Mouse (Mus musculus) kidney, adult 2 months (tissue): ENCODE results near the gene Kcnh1. TPM values are rescaled to one million over a fixed set of nuclear protein-coding genes. Genes with fewer than 3 reads are reported as not detected.
A peak's percentile ranks its signal among the peaks of the same experiment; 100 is the strongest.

Source experiments
- DNase-seq: peaks from one replicate; pipeline ENCODE4 v3.0.0; 2021
- H3K27ac ChIP-seq: fragments of 200-500 bp; 2 replicates; pipeline ENCODE4 v1.5.1; 2012; ENCODE audit warnings: low read depth, low read length, control low read depth, inconsistent platforms; ENCODE audit not compliant: insufficient read depth
- H3K27me3 ChIP-seq: fragments of 200-500 bp; replicated peaks from 2 replicates; pipeline ENCODE4 v1.6.1; 2012; ENCODE audit warnings: mild to moderate bottlenecking, moderate library complexity, low read length, inconsistent platforms; ENCODE audit not compliant: control insufficient read depth, insufficient read depth
- H3K36me3 ChIP-seq: fragments of 200-500 bp; 2 replicates; pipeline ENCODE4 v1.6.1; 2012; ENCODE audit warnings: mild to moderate bottlenecking, moderate library complexity, low read length, inconsistent platforms; ENCODE audit not compliant: control insufficient read depth, insufficient read depth
- H3K4me1 ChIP-seq: fragments of 200-500 bp; 2 replicates; pipeline ENCODE4 v1.6.1; 2011; ENCODE audit warnings: low read length; ENCODE audit not compliant: control insufficient read depth, insufficient read depth
- H3K4me3 ChIP-seq: fragments of 200-500 bp; 2 replicates; pipeline ENCODE4 v1.5.1; 2011; ENCODE audit warnings: mild to moderate bottlenecking, low read depth, low read length, control low read depth; ENCODE audit not compliant: insufficient read depth
- CTCF ChIP-seq: fragments of 200-500 bp; conservative IDR thresholded peaks from 2 replicates; pipeline ENCODE4 v1.5.1; 2011; ENCODE audit warnings: low read depth, mild to moderate bottlenecking, control low read depth, low read length, moderate library complexity, mixed read lengths; ENCODE audit not compliant: insufficient read depth, insufficient read length
- POLR2A ChIP-seq: fragments of 200-500 bp; IDR thresholded peaks from one replicate; pipeline ENCODE4 v1.6.1; 2011; ENCODE audit warnings: low read depth, low read length, control low read depth
- WGBS: fragments of 180-500 bp; shearing (Covaris S2); methylation state at CpG from one replicate; pipeline ENCODE4 v1.1.7; 2018; 5-methylcytosine and 5-hydroxymethylcytosine counted together
- polyA plus RNA-seq: library from polyadenylated mRNA; depleted of rRNA; stranded (reverse); fragments of >200 nt; gene quantifications from 2 replicates; pipeline ENCODE4 v1.2.3, GENCODE M21; 2012

Kcnh1 gene
- polyA plus RNA-seq, 1 experiment: 0.52 TPM

- Histone ChIP-seq H3K36me3 (no peaks in the 10 kb centered on the region), H3K4me3 (no peak overlapping the region), H3K4me1 (no peaks in the 10 kb centered on the region), H3K27ac (no peak overlapping the region), H3K27me3 (no peaks in the 10 kb centered on the region)
- TF ChIP-seq POLR2A (no peak), CTCF (no peak)
- peak; percentile 3 for DNase-seq
- WGBS: 79% methylated on average over 14 of the region's 14 CpGs
These were observed 335.3 kb downstream of the Kcnh1 start for GRCm38 (mm10) chr1:192525711-192526350.

- Histone ChIP-seq H3K36me3 (no peaks in the 10 kb centered on the region), H3K27me3 (no peaks in the 10 kb centered on the region), H3K27ac (no peak overlapping the region), H3K4me1 (no peaks in the 10 kb centered on the region), H3K4me3 (no peak overlapping the region)
- WGBS: 92% methylated on average over 2 of the region's 2 CpGs
- DNase-seq: no peak
- TF ChIP-seq CTCF (no peak), POLR2A (no peak)
These were observed 341.0 kb downstream of the Kcnh1 start for GRCm38 (mm10) chr1:192531490-192532146.

- no peak overlapping the region for H3K27ac ChIP-seq
- no peaks in the 10 kb centered on the region for H3K36me3 ChIP-seq
- H3K27me3 ChIP-seq: no peaks in the 10 kb centered on the region
- no peaks in the 10 kb centered on the region for H3K4me1 ChIP-seq
- no peak overlapping the region for H3K4me3 ChIP-seq
- WGBS: 47% methylated on average over 2 of the region's 2 CpGs
- no peak for DNase-seq
- TF ChIP-seq CTCF (no peak), POLR2A (no peak)
These were observed 341.6 kb downstream of the Kcnh1 start for GRCm38 (mm10) chr1:192532212-192532611.

- no peak for TF ChIP-seq POLR2A
- no peak for TF ChIP-seq CTCF
- Histone ChIP-seq H3K4me3 (no peak overlapping the region), H3K27ac (no peak overlapping the region), H3K4me1 (no peaks in the 10 kb centered on the region), H3K27me3 (no peaks in the 10 kb centered on the region), H3K36me3 (no peaks in the 10 kb centered on the region)
- no peak for DNase-seq
These were observed 342.4 kb downstream of the Kcnh1 start for GRCm38 (mm10) chr1:192533016-192533415.

- WGBS: 58% methylated on average over 1 of the region's 1 CpGs
- H3K4me3 ChIP-seq: no peak overlapping the region
- no peaks in the 10 kb centered on the region for H3K4me1 ChIP-seq
- no peak overlapping the region for H3K27ac ChIP-seq
- no peak for TF ChIP-seq POLR2A
- TF ChIP-seq CTCF: no peak
- H3K27me3 ChIP-seq: no peaks in the 10 kb centered on the region
- no peak for DNase-seq
- no peaks in the 10 kb centered on the region for H3K36me3 ChIP-seq
These were observed 345.9 kb downstream of the Kcnh1 start for GRCm38 (mm10) chr1:192536440-192536839.

- no peak overlapping the region for H3K4me3 ChIP-seq
- no peak overlapping the region for H3K27ac ChIP-seq
- no peaks in the 10 kb centered on the region for H3K27me3 ChIP-seq
- DNase-seq: no peak
- H3K4me1 ChIP-seq: no peaks in the 10 kb centered on the region
- no peaks in the 10 kb centered on the region for H3K36me3 ChIP-seq
- 64% methylated on average over 7 of the region's 7 CpGs for WGBS
- TF ChIP-seq CTCF (no peak), POLR2A (no peak)
These were observed 346.6 kb downstream of the Kcnh1 start for GRCm38 (mm10) chr1:192537169-192537568.

GRCm38 (mm10) chr1:192542093-192542492 lies 351.5 kb downstream of the Kcnh1 start:
- no peak for TF ChIP-seq CTCF
- no peak for TF ChIP-seq POLR2A
- DNase-seq: no peak
- H3K4me1 ChIP-seq: no peaks in the 10 kb centered on the region
- no peak overlapping the region for H3K4me3 ChIP-seq
- H3K36me3 ChIP-seq: no peaks in the 10 kb centered on the region
- H3K27ac ChIP-seq: no peak overlapping the region
- 83% methylated on average over 2 of the region's 2 CpGs for WGBS
- H3K27me3 ChIP-seq: no peaks in the 10 kb centered on the region
